Mouse (Mus musculus) yolk sac, embryonic 10.5 days (tissue): Measurements from ENCODE around the gene Utp20.
"Not testable (repeated sequence)": the region's sequence is repeated elsewhere in the genome, so short reads cannot be mapped to it uniquely, and the experiment has no call there.

Experiments used
- DNase-seq: peaks from one replicate; pipeline ENCODE4 v3.0.0-alpha.2; 2017; ENCODE audit warnings: low spot score

Gene Utp20

DNA sequence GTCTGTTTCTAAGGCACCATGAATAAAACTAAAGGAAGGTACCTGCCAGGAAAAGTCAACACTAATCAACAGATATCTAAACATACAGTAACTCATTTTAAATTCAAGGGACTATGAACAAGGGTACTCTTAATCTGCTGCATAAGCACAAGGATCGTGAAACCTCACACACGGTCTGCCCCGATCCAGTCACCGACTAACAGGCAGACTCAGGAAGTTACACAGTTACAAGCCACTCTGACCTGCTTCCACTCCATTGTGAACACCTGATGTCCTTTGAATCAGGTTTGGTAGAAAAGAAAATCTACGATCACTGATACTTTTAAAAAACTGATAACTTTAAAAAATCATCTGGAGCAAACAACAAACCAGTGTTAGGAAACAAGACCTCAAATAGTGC is 42.7 kb downstream of the Utp20 start:
- DNase-seq: no peak

DNA sequence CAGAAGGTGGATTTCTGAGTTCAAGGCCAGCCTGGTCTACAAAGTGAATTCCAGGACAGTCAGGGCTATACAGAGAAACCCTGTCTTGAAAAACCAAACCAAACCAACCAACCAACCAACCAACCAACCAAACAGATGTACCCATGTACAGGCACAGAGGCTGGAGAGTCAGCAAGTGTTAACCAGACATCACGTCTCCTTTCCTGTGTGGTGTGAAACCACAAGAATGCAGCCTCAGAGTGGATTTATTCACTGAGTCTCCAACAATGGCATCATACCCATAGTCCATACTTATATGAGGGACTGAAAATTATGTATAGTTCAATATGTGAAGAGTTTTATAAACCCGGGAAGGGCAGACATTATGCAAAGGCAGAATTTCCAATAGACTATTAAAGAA is 43.5 kb downstream of the Utp20 start:
- not testable (repeated sequence) for DNase-seq

DNA sequence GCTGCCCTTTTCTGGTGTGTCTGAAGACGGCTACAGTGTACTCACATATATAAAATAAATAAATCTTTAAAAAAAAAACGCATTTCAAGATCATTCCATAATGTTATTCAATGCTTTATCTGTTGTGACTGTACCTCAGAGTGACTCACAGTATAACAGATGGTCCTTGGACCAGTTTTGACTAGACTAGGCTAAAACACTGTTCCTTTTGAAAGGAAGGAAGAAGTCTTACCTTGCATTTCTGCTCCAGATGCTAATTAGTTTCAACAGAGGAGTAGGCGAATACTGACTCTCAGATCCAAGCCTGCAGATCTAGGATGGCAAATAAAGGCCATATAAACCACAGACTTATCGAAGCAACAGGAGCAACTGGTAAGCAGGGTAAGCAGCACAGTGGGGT is 45.9 kb downstream of the Utp20 start:
- DNase-seq: no peak

DNA sequence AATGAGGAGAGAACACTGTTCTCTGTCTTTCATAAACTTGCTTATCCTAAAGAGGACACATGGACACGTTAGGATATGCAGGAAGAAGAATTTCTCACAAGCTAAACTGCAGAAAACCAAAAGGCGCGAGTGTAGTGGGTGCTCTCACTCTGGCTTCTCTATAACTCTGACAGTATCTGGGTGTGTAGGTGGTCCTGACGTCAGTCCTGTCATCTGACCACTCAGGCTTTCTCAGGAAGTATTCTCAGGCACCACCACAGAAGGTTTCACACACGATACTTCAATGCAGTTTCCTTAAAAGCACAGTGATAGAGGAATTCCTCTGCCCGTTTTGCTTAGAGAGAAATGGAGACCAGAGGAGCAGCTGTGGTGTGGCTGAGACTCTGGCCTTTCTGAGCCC is 50.4 kb downstream of the Utp20 start:
- no peak for DNase-seq

DNA sequence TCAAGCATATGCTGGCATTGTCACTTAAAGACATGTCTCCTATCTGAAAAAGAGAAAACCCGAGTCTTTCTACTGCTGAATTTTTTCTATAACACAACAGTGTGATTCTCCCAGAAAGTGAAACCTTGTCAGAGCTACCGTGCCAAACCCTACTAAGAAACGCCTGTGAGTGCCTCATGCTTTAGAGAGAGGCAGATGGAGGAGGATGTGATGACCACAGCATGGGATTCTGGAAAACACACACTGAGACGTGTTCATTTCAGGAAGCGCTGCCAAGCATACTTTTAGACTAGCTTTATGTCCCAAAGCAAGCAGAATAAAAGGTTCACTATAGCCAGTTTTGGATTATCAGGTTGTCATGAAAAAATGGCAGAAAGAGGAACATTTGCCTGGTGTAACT is 53.6 kb downstream of the Utp20 start:
- not testable (repeated sequence) for DNase-seq

DNA sequence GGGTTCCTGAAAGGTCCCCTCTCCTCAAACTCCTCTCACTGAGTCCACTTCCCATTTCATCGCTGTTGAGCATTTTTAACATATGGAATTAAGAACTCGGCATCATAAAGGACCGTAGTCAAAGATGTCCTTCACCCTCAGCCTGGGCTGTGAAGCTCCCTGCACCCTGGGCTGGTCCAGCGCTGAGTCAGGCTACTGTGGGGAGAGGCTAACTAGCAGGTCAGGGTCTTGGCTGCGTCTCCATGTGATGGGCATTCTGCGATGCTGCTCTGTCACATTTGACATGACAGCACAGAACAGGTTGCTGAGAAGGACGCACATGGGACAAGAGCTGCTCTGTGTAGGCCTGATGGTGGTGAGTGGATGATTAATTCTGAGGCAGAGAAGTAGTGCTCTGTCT is 56.9 kb downstream of the Utp20 start:
- no peak for DNase-seq

DNA sequence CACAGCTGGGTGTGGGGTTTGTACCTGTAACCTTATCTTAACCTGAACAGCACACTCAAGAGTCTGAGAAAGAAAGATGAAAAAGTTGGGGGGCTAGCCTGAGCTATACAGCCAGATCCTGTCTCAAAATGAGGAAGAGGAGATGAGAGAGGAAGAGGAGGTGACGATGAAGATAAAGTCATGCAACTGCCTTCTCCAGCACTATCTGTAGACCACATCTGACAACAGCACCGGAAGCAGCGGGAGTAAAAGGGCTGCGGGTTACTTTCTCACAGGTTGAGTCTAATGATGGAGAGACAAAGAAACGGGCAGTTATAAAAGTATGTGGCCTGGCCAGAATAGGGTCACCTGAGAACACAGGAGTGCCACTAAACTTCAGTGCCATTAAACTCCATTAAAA is 57.6 kb downstream of the Utp20 start:
- no peak for DNase-seq

DNA sequence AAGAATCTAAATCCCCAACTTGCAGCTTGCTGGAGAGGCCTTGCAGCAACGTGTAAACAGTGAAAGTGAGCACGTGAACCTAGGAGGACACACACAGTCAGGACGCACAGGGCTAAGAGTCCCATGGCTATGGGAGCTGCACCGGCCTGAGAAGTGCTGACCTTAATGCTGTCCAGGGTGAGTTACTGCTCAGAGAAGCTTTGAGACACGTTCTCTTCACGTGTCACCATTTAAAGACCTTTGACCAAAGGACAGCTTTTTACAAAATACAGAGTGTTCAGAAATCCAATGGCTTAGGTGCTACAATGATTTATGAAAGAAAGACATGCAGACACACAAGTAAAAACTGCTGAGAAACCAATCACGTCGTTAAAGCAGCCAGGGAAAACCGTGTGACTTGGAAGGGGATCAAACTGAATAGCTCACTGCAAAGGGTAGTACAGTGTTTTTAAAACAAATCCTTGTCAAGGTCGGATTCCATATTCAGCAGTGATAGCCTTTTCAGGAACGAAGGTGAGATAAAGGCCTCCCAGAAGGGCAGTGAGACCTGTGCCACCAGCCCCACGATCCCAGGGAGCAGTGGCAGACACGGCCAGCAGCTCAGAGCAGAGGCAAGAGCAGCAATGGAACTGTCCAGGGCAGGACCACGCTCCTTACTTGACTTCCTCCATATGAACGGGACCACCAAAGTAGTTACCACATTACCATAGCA is 61.0 kb downstream of the Utp20 start:
- peak; percentile 2 for DNase-seq

DNA sequence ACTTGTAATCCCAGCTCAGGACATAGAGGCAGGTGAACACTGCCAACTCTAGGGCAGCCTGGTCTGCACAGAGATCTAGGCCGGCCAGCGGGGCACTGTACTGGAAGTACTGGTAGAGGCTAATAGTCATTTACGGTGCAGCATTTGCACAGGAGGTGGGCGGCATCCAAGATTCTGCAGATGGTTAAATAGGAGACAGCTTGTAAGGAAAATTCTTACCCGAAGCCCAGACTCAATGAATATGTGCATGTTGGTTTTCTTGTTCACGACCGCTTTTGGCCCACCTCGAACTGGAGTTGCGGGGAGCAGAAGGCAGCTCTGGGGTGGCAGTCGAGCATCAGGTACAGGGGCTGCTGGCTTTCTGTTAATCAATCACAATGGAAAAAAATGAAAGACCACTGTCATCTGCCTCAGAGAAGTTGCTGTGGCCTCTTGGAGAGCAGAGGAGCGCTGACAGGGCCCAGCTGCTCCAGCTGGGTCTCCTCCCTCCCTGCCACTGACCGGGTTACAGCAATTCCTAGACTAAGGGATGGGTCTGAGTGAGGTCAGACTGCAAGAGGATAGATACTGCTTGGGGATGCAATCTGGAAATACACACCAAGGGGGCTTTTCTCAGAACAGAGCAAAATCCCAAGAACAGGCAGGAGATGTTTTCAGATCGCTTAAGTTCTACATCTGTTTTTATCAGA is 64.9 kb downstream of the Utp20 start:
- DNase-seq: no peak

DNA sequence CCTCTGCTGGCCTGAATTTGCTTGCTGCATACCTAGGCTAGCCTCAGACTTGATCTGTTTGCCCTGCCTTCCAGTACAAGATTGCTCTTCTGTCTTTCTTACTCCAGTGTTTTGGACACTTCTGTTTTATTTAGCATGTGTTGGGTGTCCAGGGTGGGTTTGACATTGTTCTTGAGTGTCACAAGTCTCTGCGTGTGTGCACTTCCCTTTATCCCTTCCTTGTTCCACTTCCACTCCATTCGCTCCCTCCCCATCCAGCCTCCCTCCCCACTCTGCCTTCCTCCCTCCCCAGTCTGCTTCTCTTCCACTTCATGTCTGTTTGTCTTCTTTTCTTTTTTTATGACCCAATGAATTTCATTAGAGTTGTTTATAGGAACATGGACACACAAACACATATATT is 85.2 kb downstream of the Utp20 start:
- DNase-seq: no peak

DNA sequence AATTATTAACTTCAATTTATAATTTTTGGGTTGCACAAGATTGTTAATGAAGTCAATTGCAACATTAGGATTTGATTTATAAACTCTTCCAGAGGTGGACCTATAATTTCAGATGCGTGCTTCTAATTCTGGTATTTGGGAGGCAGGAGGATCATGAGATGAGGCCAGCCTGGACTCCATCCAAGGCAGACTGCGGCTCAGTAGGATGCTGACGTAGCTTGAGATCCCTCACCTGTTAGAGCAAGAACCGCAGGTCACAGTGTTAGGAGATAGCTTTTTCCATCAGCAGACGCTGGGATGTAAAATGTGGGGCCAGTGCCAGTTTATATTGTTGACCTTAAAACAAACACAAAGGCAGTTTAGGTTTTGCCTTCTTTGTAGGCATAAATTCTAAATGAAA is 85.8 kb downstream of the Utp20 start:
- DNase-seq: no peak

DNA sequence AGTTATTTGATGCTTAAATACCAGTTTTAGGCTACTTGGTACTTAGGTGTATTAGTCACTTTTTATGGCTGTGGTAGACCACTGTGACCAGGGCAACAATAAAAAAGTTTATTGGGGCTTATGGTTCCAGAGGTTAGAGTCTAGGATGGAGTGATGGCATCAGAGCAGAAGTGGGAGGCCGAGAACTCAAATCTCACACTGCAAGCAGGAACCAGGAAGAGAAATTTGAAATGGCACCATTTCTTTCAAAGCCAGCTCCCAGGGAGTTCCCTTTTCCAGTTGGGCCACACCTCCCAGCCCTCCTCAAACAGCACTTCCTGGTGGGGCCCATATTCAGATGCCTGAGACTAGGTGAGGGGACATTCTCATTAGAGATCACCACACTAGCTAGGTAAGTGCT is 86.8 kb downstream of the Utp20 start:
- DNase-seq: no peak

DNA sequence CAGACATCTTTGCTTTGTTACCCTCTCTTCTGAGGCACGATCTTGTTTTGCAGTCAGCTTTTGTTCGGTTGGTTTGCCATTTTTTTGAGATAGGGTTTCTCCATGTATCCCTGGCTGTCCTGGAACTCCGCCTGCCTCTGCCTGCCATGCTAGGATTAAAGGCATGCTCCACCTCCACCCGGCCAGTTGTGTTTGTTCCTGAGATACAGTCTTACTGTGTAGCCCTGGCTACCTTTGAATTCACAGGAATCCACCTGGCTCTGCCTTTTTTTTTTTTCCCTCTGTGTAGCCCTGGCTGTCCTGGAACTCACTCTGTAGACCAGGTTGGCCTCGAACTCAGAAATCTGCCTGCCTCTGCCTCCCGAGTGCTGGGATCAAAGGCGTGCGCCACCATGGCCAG is 87.5 kb downstream of the Utp20 start:
- not testable (repeated sequence) for DNase-seq

DNA sequence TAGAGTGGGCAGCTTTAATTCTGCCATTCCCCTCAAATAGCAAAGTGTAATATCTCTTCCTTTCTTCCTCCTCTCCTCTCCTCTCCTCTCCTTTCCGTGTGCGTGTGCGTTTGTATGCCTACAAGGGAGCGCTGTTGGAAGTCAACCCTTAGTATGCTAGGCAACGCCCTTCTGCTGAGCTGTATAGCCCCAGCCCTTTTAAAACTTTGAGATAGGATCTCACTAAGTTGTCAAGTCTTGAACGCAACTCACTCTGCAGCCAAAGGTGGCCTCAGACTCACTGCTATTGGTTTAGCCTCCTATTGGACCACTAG is 94.3 kb downstream of the Utp20 start:
- no peak for DNase-seq

DNA sequence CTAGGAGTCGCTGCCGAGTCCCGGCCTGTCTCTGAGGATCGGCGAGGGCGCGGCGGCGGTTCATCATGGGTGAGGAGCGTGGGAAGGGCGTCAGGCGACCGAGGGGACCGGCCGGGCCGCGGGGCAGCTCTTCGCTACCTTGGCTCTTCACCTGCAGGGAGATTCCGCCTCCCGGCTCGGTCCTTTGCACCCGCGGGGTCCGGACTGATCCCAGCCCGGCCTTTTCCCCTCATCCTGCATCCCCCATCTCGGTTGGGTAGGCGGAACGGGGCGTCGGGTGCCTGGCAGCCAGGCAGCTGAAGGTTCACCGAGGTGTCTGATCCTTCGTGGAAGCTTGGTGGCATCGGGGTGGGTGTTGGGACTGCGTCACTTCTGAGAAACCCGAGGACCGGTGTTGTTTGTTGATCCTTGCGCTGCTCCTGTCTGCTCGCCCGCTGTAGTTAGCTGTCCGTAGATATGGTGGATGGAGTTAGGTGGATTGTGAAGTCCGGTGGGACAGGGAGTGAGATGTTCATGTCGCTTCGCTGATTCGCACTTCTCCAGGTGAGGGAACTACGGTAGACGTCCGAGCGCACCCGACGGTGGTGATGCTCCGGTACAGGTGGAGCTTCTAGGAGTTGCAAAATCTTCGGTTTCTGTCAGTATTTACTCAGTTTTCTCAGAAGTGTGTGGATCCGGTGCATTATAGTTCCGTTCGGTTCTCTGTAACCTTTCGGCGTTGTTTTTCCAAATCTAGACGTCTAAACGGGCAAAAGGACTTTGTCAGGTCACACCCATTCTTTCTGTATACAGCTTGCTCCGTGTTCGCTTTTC is 94.9 kb downstream of the Utp20 start:
- no peak for DNase-seq

DNA sequence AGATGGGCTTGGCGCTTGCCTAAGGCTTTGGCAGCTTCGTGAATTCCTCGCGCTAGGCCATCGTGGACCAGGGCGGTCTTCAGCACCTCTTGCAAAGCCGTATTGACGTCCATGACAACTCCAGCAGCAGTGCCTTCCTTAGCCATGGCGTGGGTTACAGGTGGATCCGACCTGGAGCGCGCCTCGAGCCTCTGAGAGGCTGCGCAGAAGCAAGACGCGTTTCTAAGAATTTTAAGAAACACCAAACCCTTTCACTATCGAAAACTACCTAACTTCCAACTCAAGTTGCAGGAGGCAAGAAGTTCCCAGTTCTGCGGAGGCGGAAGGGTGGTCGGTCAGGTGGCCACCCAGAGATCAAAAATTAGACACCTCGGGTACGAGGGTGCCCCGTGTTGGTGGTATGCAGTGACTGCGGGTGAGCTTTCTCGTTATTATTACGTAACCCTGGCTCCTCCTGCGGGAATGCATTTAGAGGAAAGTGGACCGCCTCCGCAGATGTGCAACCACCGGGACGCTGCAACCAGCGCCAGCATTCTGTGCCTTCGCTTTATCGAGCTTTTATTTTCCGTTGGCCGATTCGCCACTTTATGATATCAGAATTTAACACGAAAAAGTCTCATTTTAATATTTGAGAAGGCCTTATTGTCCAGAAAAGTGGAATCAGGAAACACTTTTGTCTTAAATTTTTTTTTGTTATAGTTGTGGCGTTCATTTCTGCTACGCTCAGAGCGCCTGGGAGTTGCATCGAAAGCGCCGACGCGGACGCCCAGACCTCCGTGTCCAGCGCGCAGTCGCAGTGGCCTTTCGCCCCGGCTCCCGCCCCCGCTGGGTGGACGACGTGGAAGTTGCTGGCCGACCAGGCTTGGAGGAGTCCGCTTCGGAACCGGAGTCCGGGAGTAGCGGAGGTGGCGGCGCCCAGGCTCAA is 95.8 kb downstream of the Utp20 start, which contains the start of gene Arl1:
Gene Arl1 (plus strand): TSS at position 288 of the 925 bp plus-strand sequence.
- DNase-seq: peak; percentile 92

DNA sequence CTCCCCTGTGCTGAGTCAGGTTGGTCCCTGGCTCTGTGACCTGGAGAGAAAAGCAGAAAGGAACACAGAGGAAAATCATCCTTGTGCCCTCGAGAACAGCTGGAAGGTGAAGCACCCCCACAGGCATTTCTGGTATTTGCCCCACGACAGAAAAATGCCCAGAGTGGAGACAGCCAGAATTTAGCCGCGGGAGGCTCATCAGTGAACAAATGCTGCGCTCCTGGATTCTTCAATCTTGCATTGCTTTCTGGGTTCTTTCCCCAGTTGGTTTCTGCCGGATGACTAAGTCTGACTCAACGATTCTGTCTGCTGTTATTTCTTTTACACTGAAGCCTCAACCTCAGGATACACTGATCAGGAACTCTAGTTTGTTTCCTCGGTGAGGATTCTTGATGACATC is 98.4 kb downstream of the Utp20 start:
- no peak for DNase-seq

DNA sequence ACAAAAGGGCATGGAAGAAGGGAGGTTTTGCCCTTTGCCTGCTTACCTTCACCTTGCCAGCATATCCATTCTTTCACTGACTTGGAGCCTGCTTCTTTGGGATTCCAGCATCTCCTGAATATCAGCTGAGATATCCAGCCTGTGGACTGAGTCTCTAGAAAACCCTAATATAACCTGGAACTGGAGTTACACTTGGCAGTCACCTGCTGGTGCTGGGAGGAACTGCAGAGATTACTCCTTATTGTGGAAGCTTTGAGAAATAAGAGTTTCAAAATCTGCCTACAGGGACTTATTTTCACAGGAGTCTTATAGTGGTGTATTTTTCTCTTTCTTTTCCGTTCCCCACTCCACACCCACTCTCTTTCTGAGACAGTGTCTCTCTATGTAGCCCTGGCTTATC is 99.5 kb downstream of the Utp20 start:
- peak; percentile 20 for DNase-seq

DNA sequence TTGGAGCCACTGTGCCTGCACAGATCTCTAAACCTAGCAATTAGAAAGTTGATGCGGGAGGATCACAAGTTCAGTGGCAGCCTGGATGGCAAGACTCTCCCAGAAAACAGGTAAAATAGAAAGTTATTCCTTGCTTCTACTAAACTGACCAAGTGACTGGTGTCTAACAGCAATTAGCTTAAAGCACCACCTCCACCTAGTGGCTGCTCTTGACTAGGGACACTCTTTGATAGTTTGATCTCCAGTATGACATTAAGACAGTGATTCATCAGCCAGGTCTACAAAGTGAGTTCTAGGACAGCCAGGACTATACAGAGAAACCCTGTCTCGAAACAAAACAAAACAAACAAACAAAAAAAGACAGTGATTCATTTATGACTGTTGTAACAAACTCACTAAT is 101.3 kb downstream of the Utp20 start:
- no peak for DNase-seq

DNA sequence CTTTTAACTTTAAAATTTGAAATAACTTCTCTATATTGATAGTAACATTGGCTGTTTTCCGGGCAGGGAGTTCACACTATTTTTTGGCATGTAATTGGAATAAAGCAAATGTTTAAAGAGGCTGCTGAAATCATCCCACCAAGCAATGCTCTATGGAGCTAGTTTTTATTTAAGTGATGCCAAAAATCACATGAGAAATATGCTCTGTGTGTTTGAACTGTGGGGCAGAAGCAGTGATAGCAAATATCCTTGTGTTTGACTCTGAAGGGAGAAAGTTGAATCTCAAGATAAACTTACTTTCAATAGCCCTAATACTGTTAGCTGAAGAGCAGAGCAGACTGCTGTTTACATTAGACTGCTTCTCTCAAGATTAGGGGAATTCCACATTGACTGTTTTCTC is 107.0 kb downstream of the Utp20 start:
- DNase-seq: no peak

DNA sequence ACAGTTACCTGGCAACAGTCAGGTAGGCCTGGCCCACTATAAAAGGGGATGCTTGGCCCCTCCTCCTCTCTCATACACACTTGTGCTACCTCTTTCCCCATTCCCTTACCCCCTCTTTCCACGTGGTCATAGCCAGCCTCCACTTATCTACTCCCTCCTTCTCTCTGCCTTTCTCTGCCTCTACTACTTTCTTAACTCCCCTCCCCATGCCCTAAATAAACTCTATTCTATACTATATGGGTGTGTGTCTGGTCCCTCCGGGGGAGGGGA is 108.9 kb downstream of the Utp20 start:
- DNase-seq: no peak

DNA sequence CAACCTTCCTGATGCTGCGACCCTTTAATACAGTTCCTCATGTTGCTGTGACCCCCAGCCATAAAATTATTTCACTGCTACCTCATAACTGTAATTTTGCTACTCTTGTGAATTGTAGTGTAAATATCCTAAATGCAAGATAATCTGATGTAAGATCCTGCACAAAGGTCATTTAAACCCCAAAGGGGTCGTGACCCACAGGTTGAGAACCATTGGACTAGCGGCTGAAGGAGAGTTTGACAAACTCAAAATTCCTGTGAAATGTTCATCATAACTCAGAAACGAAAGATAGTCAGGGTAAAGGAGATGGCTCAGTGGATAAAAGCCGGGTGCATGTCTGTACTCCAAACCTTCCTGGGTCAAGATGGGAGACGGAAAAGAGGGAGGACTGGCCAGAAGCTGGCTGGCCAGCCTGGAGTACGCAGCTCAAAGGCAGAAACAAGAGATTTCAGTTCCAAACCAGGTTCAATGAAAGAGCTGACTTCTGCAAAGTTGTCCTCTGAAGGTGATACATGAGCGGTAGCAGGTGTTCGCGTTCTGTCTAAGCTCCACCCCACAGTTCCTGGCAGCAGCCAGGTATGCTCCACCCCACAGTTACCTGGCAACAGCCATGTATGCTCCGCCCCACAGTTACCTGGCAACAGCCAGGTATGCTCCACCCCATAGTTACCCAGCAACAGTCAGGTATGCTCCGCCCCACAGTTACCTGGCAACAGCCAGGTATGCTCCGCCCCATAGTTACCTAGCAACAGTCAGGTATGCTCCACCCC is 109.4 kb downstream of the Utp20 start:
- no peak for DNase-seq
